Mouse (Mus musculus) CH12.LX (cell line): ENCODE measurements around the gene Gm4305.
"Not testable (repeated sequence)": the region's sequence is repeated elsewhere in the genome, so short reads cannot be mapped to it uniquely, and the experiment has no call there.

Experiments used
- CHD1 ChIP-seq: IDR thresholded peaks from 2 replicates; pipeline ENCODE4 v1.6.1; 2012; ENCODE audit warnings: low read depth, low read length, improper control_type of control experiment, inconsistent platforms
- CTCF ChIP-seq, 2 experiments: IDR thresholded peaks in 1 of 2; conservative IDR thresholded peaks in 1 of 2; 2 replicates each; pipeline ENCODE4 v1.5.1; 2011 to 2012; ENCODE audit warnings: low read depth in 2 of 2, low read length in 2 of 2, improper control_type of control experiment in 1 of 2, inconsistent platforms in 1 of 2, mild to moderate bottlenecking in 1 of 2, moderate library complexity in 1 of 2
- GABPA ChIP-seq: IDR thresholded peaks from 2 replicates; pipeline ENCODE4 v1.6.1; 2012; ENCODE audit warnings: low read depth, low read length, improper control_type of control experiment, inconsistent platforms; ENCODE audit not compliant: insufficient replicate concordance
- IRF4 ChIP-seq: IDR thresholded peaks from 2 replicates; pipeline ENCODE4 v1.6.1; 2014; ENCODE audit warnings: low read depth, mild to moderate bottlenecking, inconsistent platforms, low read length, improper control_type of control experiment
- JUN ChIP-seq: IDR thresholded peaks from 2 replicates; pipeline ENCODE4 v1.6.1; 2011; ENCODE audit warnings: low read depth, mild to moderate bottlenecking, low read length, improper control_type of control experiment, moderate library complexity; ENCODE audit not compliant: insufficient read depth
- KAT2A ChIP-seq: IDR thresholded peaks from 2 replicates; pipeline ENCODE4 v1.6.1; 2012; ENCODE audit warnings: low read length, improper control_type of control experiment, inconsistent platforms; ENCODE audit not compliant: insufficient replicate concordance
- MAFK ChIP-seq: IDR thresholded peaks from 2 replicates; pipeline ENCODE4 v1.6.1; 2011; ENCODE audit warnings: low read length, improper control_type of control experiment; ENCODE audit not compliant: insufficient replicate concordance
- MAX ChIP-seq: IDR thresholded peaks from 2 replicates; pipeline ENCODE4 v1.6.1; 2011; ENCODE audit warnings: low read length, improper control_type of control experiment
- MXI1 ChIP-seq: IDR thresholded peaks from 2 replicates; pipeline ENCODE4 v1.6.1; 2011; ENCODE audit warnings: mild to moderate bottlenecking, low read depth, low read length, improper control_type of control experiment
- NRF1 ChIP-seq: IDR thresholded peaks from 2 replicates; pipeline ENCODE4 v1.6.1; 2014; ENCODE audit warnings: low read depth, mild to moderate bottlenecking, inconsistent platforms, low read length, improper control_type of control experiment, moderate library complexity
- TCF12 ChIP-seq: IDR thresholded peaks from 2 replicates; pipeline ENCODE4 v1.6.1; 2014; ENCODE audit warnings: low read depth, mild to moderate bottlenecking, inconsistent platforms, low read length, improper control_type of control experiment

GRCm38 (mm10) chr10:100350793-100351192 lies at the start of gene Gm4305:
- TF ChIP-seq NRF1; MXI1; MAFK; KAT2A; CTCF (conservative IDR thresholded peaks at IDR 0.05 in 1 of 2, IDR thresholded peaks at IDR 0.05 in 1 of 2; ENCODE audit: low read depth in 2 of 2, low read length in 2 of 2); JUN; CHD1; TCF12; MAX; IRF4; GABPA: not testable (repeated sequence)
